Mouse (Mus musculus): ENCODE data around the gene Mxra7. TPM values are rescaled to one million over a fixed set of nuclear protein-coding genes. Genes with fewer than 3 reads are reported as not detected.

Mxra7 gene
- 18.0 TPM for polyA plus RNA-seq (2015; fragmentation: Illumina TruSeq; extraction: RNeasy Lipid Tissue Mini Kit (QIAGEN cat#74804); ENCODE audit: low read depth, low replicate concordance)

GRCm38 (mm10) chr11:116827534-116828165 lies at the start of gene Mxra7:
Mxra7 (minus strand) TSS chr11:116828046.

GRCm38 (mm10) chr11:116852891-116853511 lies 25.2 kb upstream of the Mxra7 start, which contains the start of gene Srsf2:
Srsf2 (minus strand) TSS chr11:116853094.

GRCm38 (mm10) chr11:116852291-116852890 lies 24.5 kb upstream of the Mxra7 start, which contains the start of gene Mfsd11:
Mfsd11 (plus strand) TSS chr11:116852440.

GRCm38 (mm10) chr11:116843261-116844233 lies 15.7 kb upstream of the Mxra7 start, which contains the start of the genes Mettl23 and Jmjd6:
Mettl23 (plus strand) TSS chr11:116843278.
Jmjd6 (minus strand) TSS chr11:116843449.

GRCm38 (mm10) chr11:116775407-116775806 lies 52.4 kb downstream of the Mxra7 start, which contains the start of gene St6galnac1:
St6galnac1 (minus strand) TSS chr11:116775507.

Other genes with a start within 250 kb of the Mxra7 start
- 71.5 TPM for gene Ube2o, start 246.6 kb downstream of the Mxra7 start, polyA plus RNA-seq (2015; fragmentation: Illumina TruSeq; extraction: RNeasy Lipid Tissue Mini Kit (QIAGEN cat#74804); ENCODE audit: low read depth, low replicate concordance)
- gene Aanat, start 241.6 kb downstream of the Mxra7 start, polyA plus RNA-seq (2015; fragmentation: Illumina TruSeq; extraction: RNeasy Lipid Tissue Mini Kit (QIAGEN cat#74804); ENCODE audit: low read depth, low replicate concordance) = not detected
- 1.3 TPM for gene Rhbdf2, start 201.0 kb downstream of the Mxra7 start, polyA plus RNA-seq (2015; fragmentation: Illumina TruSeq; extraction: RNeasy Lipid Tissue Mini Kit (QIAGEN cat#74804); ENCODE audit: low read depth, low replicate concordance)
- gene Prcd, start 174.5 kb downstream of the Mxra7 start, polyA plus RNA-seq (2015; fragmentation: Illumina TruSeq; extraction: RNeasy Lipid Tissue Mini Kit (QIAGEN cat#74804); ENCODE audit: low read depth, low replicate concordance) = 8.3 TPM
- 52.6 TPM for gene Cygb, start 173.7 kb downstream of the Mxra7 start, polyA plus RNA-seq (2015; fragmentation: Illumina TruSeq; extraction: RNeasy Lipid Tissue Mini Kit (QIAGEN cat#74804); ENCODE audit: low read depth, low replicate concordance)
- not detected for gene St6galnac1, start 52.5 kb downstream of the Mxra7 start, polyA plus RNA-seq (2015; fragmentation: Illumina TruSeq; extraction: RNeasy Lipid Tissue Mini Kit (QIAGEN cat#74804); ENCODE audit: low read depth, low replicate concordance)
- gene Mettl23, start 15.2 kb upstream of the Mxra7 start, polyA plus RNA-seq (2015; fragmentation: Illumina TruSeq; extraction: RNeasy Lipid Tissue Mini Kit (QIAGEN cat#74804); ENCODE audit: low read depth, low replicate concordance) = 39.7 TPM
- 31.1 TPM for gene Jmjd6, start 15.4 kb upstream of the Mxra7 start, polyA plus RNA-seq (2015; fragmentation: Illumina TruSeq; extraction: RNeasy Lipid Tissue Mini Kit (QIAGEN cat#74804); ENCODE audit: low read depth, low replicate concordance)
- gene Mfsd11, start 24.4 kb upstream of the Mxra7 start, polyA plus RNA-seq (2015; fragmentation: Illumina TruSeq; extraction: RNeasy Lipid Tissue Mini Kit (QIAGEN cat#74804); ENCODE audit: low read depth, low replicate concordance) = 33.6 TPM
- gene Srsf2, start 25.0 kb upstream of the Mxra7 start, polyA plus RNA-seq (2015; fragmentation: Illumina TruSeq; extraction: RNeasy Lipid Tissue Mini Kit (QIAGEN cat#74804); ENCODE audit: low read depth, low replicate concordance) = 166 TPM
- 45.9 TPM for gene Mgat5b, start 90.8 kb upstream of the Mxra7 start, polyA plus RNA-seq (2015; fragmentation: Illumina TruSeq; extraction: RNeasy Lipid Tissue Mini Kit (QIAGEN cat#74804); ENCODE audit: low read depth, low replicate concordance)

All from brain, adult 10 weeks (tissue).